Mouse (Mus musculus): ENCODE data around the gene Parp8. TPM values are rescaled to one million over a fixed set of nuclear protein-coding genes. Genes with fewer than 3 reads are reported as not detected.

The Parp8 gene
- polyA plus RNA-seq, 2 experiments, result 20.0 to 37.7 TPM

DNA sequence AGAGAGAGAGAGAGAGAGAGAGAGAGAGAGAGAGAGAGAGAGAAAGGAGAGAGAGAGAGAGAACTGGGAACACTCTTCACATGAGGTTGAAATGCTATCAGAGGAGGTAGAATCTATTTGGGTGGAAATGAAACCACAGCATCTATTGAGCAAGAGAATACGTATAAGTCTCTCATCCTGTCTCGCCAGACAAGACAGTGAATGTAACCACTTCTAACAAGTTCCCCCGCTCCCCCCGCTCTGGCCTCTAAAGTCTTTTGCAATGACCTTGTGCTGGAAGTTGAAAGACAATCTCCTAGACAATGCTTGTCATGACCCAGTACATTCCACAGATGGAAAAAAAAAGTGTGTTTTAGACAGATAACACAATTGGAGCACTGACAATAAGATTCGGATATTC lies 181.4 kb downstream of the Parp8 start:
- ATAC-seq (ENCODE audit: low FRiP score, low read depth), result no peak
- WGBS, result 83% methylated on average over 5 of the region's 5 CpGs
- H3K27me3 ChIP-seq (ENCODE audit: control insufficient read depth, insufficient read depth, low read length), result no peaks in the 10 kb centered on the region

DNA sequence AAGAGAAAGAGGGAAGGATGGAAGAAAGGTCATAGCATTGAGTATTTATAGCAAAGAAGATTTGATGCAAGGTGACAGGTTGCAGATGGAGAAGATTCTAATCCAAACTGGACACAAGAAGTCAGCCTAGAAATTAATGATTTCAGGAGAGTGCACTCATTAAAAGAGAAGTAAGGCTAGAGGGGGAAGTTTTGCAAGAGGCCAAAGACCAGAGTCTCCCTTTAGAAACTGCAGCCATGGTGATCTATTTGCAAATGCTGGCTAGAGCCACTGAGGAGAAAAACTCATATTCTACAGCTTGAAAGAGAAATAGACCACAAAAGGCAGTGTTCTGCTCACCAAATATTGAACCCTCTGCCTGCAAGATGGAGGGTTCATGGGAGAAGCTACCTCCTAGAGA lies 194.4 kb downstream of the Parp8 start:
- H3K9ac ChIP-seq (ENCODE audit: low read depth, low read length, severe bottlenecking), result no peak overlapping the region
- no peak for ATAC-seq (ENCODE audit: low FRiP score, low read depth)
- no peak overlapping the region for H3K27ac ChIP-seq (replicated peaks; ENCODE audit: low read depth, low read length)
- H3K4me3 ChIP-seq (replicated peaks; ENCODE audit: low read length), result no peak overlapping the region
- DNase-seq (ENCODE audit: low spot score), result no peak
- no peak overlapping the region for H3K4me2 ChIP-seq (replicated peaks; ENCODE audit: low read depth, low read length, severe bottlenecking)
- no peaks in the 10 kb centered on the region for H3K27me3 ChIP-seq (ENCODE audit: control insufficient read depth, insufficient read depth, low read length)
- no peaks in the 10 kb centered on the region for H3K4me1 ChIP-seq (ENCODE audit: control insufficient read depth, insufficient read depth, low read length)
- no peaks in the 10 kb centered on the region for H3K9me3 ChIP-seq (ENCODE audit: control insufficient read depth, low read length)
- H3K36me3 ChIP-seq (ENCODE audit: control insufficient read depth, insufficient read depth, low read length), result no peaks in the 10 kb centered on the region
- TF ChIP-seq POLR2A (IDR thresholded peaks at IDR 0.05; ENCODE audit: borderline replicate concordance, extremely low read depth, insufficient read depth, insufficient read length), result no peak

More for the DNA sequence above, 181.4 kb downstream of the Parp8 start:
- Histone ChIP-seq H3K27ac (replicated peaks; ENCODE audit: low read depth, low read length) (no peak overlapping the region), H3K9ac (ENCODE audit: low read depth, low read length, severe bottlenecking) (no peak overlapping the region), H3K4me3 (replicated peaks; ENCODE audit: low read length) (no peak overlapping the region), H3K36me3 (ENCODE audit: control insufficient read depth, insufficient read depth, low read length) (no peaks in the 10 kb centered on the region), H3K9me3 (ENCODE audit: control insufficient read depth, low read length) (no peaks in the 10 kb centered on the region), H3K4me1 (ENCODE audit: control insufficient read depth, insufficient read depth, low read length) (no peaks in the 10 kb centered on the region), H3K4me2 (replicated peaks; ENCODE audit: low read depth, low read length, severe bottlenecking) (no peak overlapping the region)
- TF ChIP-seq POLR2A (IDR thresholded peaks at IDR 0.05; ENCODE audit: borderline replicate concordance, extremely low read depth, insufficient read depth, insufficient read length), result no peak
- no peak for DNase-seq (ENCODE audit: low spot score)

DNA sequence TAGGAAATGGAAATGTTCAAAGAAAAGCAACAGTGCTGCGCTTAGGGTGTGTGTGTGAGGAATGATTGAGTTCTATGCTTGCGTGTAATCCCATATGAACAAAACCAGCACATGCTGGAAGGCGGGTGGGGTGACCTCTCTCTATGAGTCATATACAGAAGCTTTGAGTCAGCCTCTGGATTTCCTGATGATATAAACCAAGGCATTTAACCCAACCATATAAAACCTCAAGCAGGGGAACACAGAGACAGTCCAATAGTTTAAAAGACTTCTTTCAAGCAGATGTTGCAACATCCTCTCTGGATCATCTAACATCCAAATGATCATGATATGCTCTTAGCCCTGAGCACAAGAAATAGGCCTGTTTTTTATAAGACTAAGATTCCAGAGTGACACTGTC lies 196.3 kb downstream of the Parp8 start:
- no peak for TF ChIP-seq POLR2A (IDR thresholded peaks at IDR 0.05; ENCODE audit: borderline replicate concordance, extremely low read depth, insufficient read depth, insufficient read length)
- no peaks in the 10 kb centered on the region for H3K27me3 ChIP-seq (ENCODE audit: control insufficient read depth, insufficient read depth, low read length)
- H3K9me3 ChIP-seq (ENCODE audit: control insufficient read depth, low read length), result no peaks in the 10 kb centered on the region
- no peak for ATAC-seq (ENCODE audit: low FRiP score, low read depth)
- peak; percentile 3 for DNase-seq (ENCODE audit: low spot score)
- H3K4me2 ChIP-seq (replicated peaks; ENCODE audit: low read depth, low read length, severe bottlenecking), result no peak overlapping the region
- H3K9ac ChIP-seq (ENCODE audit: low read depth, low read length, severe bottlenecking), result no peak overlapping the region
- no peaks in the 10 kb centered on the region for H3K36me3 ChIP-seq (ENCODE audit: control insufficient read depth, insufficient read depth, low read length)
- H3K4me1 ChIP-seq (ENCODE audit: control insufficient read depth, insufficient read depth, low read length), result no peaks in the 10 kb centered on the region
- WGBS, result 90% methylated on average over 3 of the region's 3 CpGs
- H3K4me3 ChIP-seq (replicated peaks; ENCODE audit: low read length), result no peak overlapping the region
- no peak overlapping the region for H3K27ac ChIP-seq (replicated peaks; ENCODE audit: low read depth, low read length)

DNA sequence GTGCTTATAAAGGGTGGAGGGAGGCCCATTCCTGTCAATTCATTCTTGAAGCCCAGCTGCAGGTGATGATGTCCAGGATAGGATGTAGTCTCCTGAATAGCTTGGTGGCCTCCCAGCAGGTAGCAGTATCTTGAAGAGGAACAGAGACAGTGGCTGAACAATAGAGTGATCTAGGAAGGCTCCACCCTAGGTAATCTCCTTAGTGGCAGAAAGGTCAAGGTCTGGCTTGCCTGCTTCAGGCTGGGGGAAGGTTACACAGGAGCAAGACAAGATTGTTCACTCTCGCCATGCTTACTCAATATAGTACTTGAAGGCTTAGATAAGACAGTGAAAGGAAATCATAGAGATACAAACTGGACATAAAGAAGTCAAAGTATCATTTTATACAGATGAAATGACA lies 213.9 kb downstream of the Parp8 start:
- no peak for TF ChIP-seq POLR2A (IDR thresholded peaks at IDR 0.05; ENCODE audit: borderline replicate concordance, extremely low read depth, insufficient read depth, insufficient read length)
- Histone ChIP-seq H3K9me3 (ENCODE audit: control insufficient read depth, low read length) (no peaks in the 10 kb centered on the region), H3K4me3 (replicated peaks; ENCODE audit: low read length) (no peak overlapping the region), H3K36me3 (ENCODE audit: control insufficient read depth, insufficient read depth, low read length) (no peaks in the 10 kb centered on the region), H3K4me2 (replicated peaks; ENCODE audit: low read depth, low read length, severe bottlenecking) (no peak overlapping the region), H3K27ac (replicated peaks; ENCODE audit: low read depth, low read length) (no peak overlapping the region), H3K27me3 (ENCODE audit: control insufficient read depth, insufficient read depth, low read length) (no peaks in the 10 kb centered on the region), H3K4me1 (ENCODE audit: control insufficient read depth, insufficient read depth, low read length) (no peaks in the 10 kb centered on the region), H3K9ac (ENCODE audit: low read depth, low read length, severe bottlenecking) (no peak overlapping the region)
- WGBS, result 71% methylated on average over 1 of the region's 1 CpGs
- DNase-seq (ENCODE audit: low spot score) (no peak), ATAC-seq (ENCODE audit: low FRiP score, low read depth) (no peak)

Other genes with a start within 250 kb of the Parp8 start
- 11.5 and 11.9 TPM in 2 replicates for gene Emb, start 183.0 kb upstream of the Parp8 start, polyA plus RNA-seq (2012; rRNA removed)
- 18.4 and 18.9 TPM in 2 replicates for gene Emb, start 183.0 kb upstream of the Parp8 start, polyA plus RNA-seq (2014; fragmentation: Nextera tagmentation; extraction: Ambion mirVana)
- 0.20 and 0.26 TPM in 2 replicates for gene Gm17509, start 195.5 kb upstream of the Parp8 start, polyA plus RNA-seq (2012; rRNA removed)
- gene Gm17509, start 195.5 kb upstream of the Parp8 start, polyA plus RNA-seq (2014; fragmentation: Nextera tagmentation; extraction: Ambion mirVana), result 0.08 and 0.15 TPM in 2 replicates

All from limb, embryonic 14.5 days (tissue).